Comparison of ENCODE assay signal across 9 mouse cellular contexts in genomic region chr1:69106322-69106761, GRCm38 (mm10). TPM values are rescaled to one million over a fixed set of nuclear protein-coding genes. Genes with fewer than 3 reads are reported as not detected.
A peak's percentile ranks its signal among the peaks of the same experiment; 100 is the strongest.
DNase-seq lines count a peak whose midpoint lies in the region; ATAC-seq and TF ChIP-seq lines count a peak whose summit lies in the region.
"Had no signal": no experiment of that assay in that cellular context is flagged by ENCODE, and none has a peak within 500 bp of the region (broad histone marks: within the 10 kb centered on the region; RNA-seq: fewer than 3 reads in every experiment).

No protein-coding gene starts in this region.

- peak overlapping the region; percentile 93 for H3K4me2 ChIP-seq in embryonic facial prominence, embryonic 12.5 days (replicated peaks)
- peak overlapping the region; percentile 96 for H3K4me2 ChIP-seq in hindbrain, embryonic 11.5 days (replicated peaks; ENCODE audit: low read depth, low read length)
- H3K4me2 ChIP-seq in stomach, postnatal 0 days (replicated peaks; ENCODE audit: low read depth), result peak overlapping the region; percentile 99

- no peaks in the 10 kb centered on the region for H3K9me3 ChIP-seq in embryonic facial prominence, embryonic 12.5 days
- H3K9me3 ChIP-seq in hindbrain, embryonic 11.5 days (ENCODE audit: control insufficient read depth, low read length), result no peaks in the 10 kb centered on the region
- H3K9me3 ChIP-seq in stomach, postnatal 0 days (ENCODE audit: control insufficient read depth, low read length), result no peaks in the 10 kb centered on the region

- peak overlapping the region; percentile 20 for H3K9ac ChIP-seq in embryonic facial prominence, embryonic 12.5 days
- H3K9ac ChIP-seq in hindbrain, embryonic 11.5 days (ENCODE audit: low read depth, low read length), result peak overlapping the region; percentile 56
- H3K9ac ChIP-seq in stomach, postnatal 0 days (ENCODE audit: low read length), result no peak overlapping the region

- H3K4me3 ChIP-seq in embryonic facial prominence, embryonic 12.5 days, result peak overlapping the region; percentile 53
- peak overlapping the region; percentile 81 for H3K4me3 ChIP-seq in hindbrain, embryonic 11.5 days (ENCODE audit: low read depth, low read length)
- H3K4me3 ChIP-seq in stomach, postnatal 0 days (ENCODE audit: low read depth, low read length), result peak overlapping the region; percentile 54

- H3K4me1 ChIP-seq in embryonic facial prominence, embryonic 12.5 days, result no peaks in the 10 kb centered on the region; the same call in 1 of the 2 replicates
- no peaks in the 10 kb centered on the region; the same call in 1 of the 2 replicates for H3K4me1 ChIP-seq in hindbrain, embryonic 11.5 days (replicated peaks; ENCODE audit: control insufficient read depth, insufficient read depth, low read length)
- H3K4me1 ChIP-seq in stomach, postnatal 0 days (replicated peaks; ENCODE audit: control insufficient read depth, insufficient read depth), result peaks cover 11% of the 10 kb centered on the region

- no peak for TF ChIP-seq CTCF in stomach, postnatal 0 days (IDR thresholded peaks at IDR 0.05; ENCODE audit: low read depth)

- no peak for TF ChIP-seq EP300 in stomach, postnatal 0 days (optimal IDR thresholded peaks at IDR 0.05)

- no peak overlapping the region for H3K27ac ChIP-seq in embryonic facial prominence, embryonic 12.5 days
- peak overlapping the region; percentile 48 for H3K27ac ChIP-seq in hindbrain, embryonic 11.5 days (ENCODE audit: low read depth, low read length)
- no peak overlapping the region for H3K27ac ChIP-seq in stomach, postnatal 0 days (replicated peaks)

- ATAC-seq in embryonic facial prominence, embryonic 12.5 days (ENCODE audit: insufficient number of reproducible peaks, insufficient read depth, low FRiP score, low TSS enrichment), result no peak
- peak; percentile 18; the same call in 1 of the 2 replicates for ATAC-seq in hindbrain, embryonic 11.5 days (ENCODE audit: low FRiP score)
- peak; percentile 55; the same call in 1 of the 2 replicates for ATAC-seq in stomach, postnatal 0 days (ENCODE audit: low FRiP score, low TSS enrichment)

- no peaks in the 10 kb centered on the region for H3K36me3 ChIP-seq in embryonic facial prominence, embryonic 12.5 days
- H3K36me3 ChIP-seq in hindbrain, embryonic 11.5 days (ENCODE audit: control insufficient read depth, insufficient read depth, low read length), result no peaks in the 10 kb centered on the region
- no peaks in the 10 kb centered on the region for H3K36me3 ChIP-seq in stomach, postnatal 0 days (ENCODE audit: control insufficient read depth, insufficient read depth, low read length)

- peak; percentile 13 for DNase-seq in right cerebral cortex, adult 18-20 months
- DNase-seq in right cerebral cortex, postnatal 36 days (ENCODE audit: low spot score in 2 of 2), result no peak
- peak; percentile 65 for DNase-seq in hindbrain, embryonic 11.5 days (ENCODE audit: low spot score)
- DNase-seq in layer of hippocampus, postnatal 25 days (ENCODE audit: extremely low spot score in 1 of 2, low spot score in 1 of 2), result peak; percentile 9 to 13
- peak; percentile 13 for DNase-seq in lung, postnatal 14 days
- DNase-seq in stomach, postnatal 0 days (ENCODE audit: low spot score), result peak; percentile 42
- no peak for DNase-seq in spleen, postnatal 4 days (ENCODE audit: low spot score in 2 of 2)

- under 1% methylated on average over 24 of the region's 24 CpGs for WGBS in embryonic facial prominence, embryonic 12.5 days
- WGBS in hindbrain, embryonic 11.5 days, result under 1% methylated on average over 24 of the region's 24 CpGs
- WGBS in stomach, postnatal 0 days, result under 1% methylated on average over 24 of the region's 24 CpGs

- peaks cover 50% of the 10 kb centered on the region for H3K27me3 ChIP-seq in embryonic facial prominence, embryonic 12.5 days
- H3K27me3 ChIP-seq in hindbrain, embryonic 11.5 days (ENCODE audit: control insufficient read depth, insufficient read depth, low read length), result no peaks in the 10 kb centered on the region; the same call in 1 of the 2 replicates
- H3K27me3 ChIP-seq in stomach, postnatal 0 days (ENCODE audit: control insufficient read depth, insufficient read depth, low read length), result peaks cover 2% of the 10 kb centered on the region; the same call in 1 of the 2 replicates

RNA-seq across cellular contexts. Expression of gene Erbb4, which starts 1.5 kb away (rescaled TPM):
- polyA plus RNA-seq in embryonic facial prominence, embryonic 12.5 days (2016; fragmentation: Nextera tagmentation; extraction: Ambion mirVana), result 0.95 and 1.3 TPM in 2 replicates
- polyA plus RNA-seq in hindbrain, embryonic 11.5 days (2014; fragmentation: Nextera tagmentation; extraction: Ambion mirVana), result 5.6 and 10.2 TPM in 2 replicates
- 10 to 100 TPM; 43.7 to 47.5 TPM for total RNA-seq in layer of hippocampus, postnatal 25 days (2021)
- polyA plus RNA-seq in stomach, postnatal 0 days (2015; fragmentation: Nextera tagmentation; extraction: Ambion mirVana), result 0.01 TPM in 1 of 2 replicates, not detected in the other
- polyA plus RNA-seq: large intestine, adult 2 months had no signal

Comparison
In these comparisons a context has a peak if more than half of its experiments do, and no peak if none do; other contexts are left out.
1. DNase-seq: peak in right cerebral cortex, adult 18-20 months (single experiment), hindbrain, embryonic 11.5 days (single experiment), layer of hippocampus, postnatal 25 days (2 of 2), lung, postnatal 14 days (single experiment) and stomach, postnatal 0 days (single experiment); none in right cerebral cortex, postnatal 36 days (0 of 2) and spleen, postnatal 4 days (0 of 2).
2. Peak in every context shown above with its lines, with median percentiles within 50 percentile points of each other: H3K4me2 ChIP-seq and H3K4me3 ChIP-seq.